Mouse (Mus musculus) heart, embryonic 12.5 days (tissue): Measurements from ENCODE around the gene Vgll2. TPM values are rescaled to one million over a fixed set of nuclear protein-coding genes. Genes with fewer than 3 reads are reported as not detected.

Experiments
- ATAC-seq: fragments of 200-750 bp; cut with Nextera tagmentation; 2 replicates; pipeline ENCODE4 v1.8.0; 2017; ENCODE audit warnings: moderate TSS enrichment, moderate library complexity; ENCODE audit not compliant: insufficient number of reproducible peaks, low FRiP score
- H3K27ac ChIP-seq: fragments of 300-500 bp; sonication (generic); 2 replicates; pipeline ENCODE4 v1.5.1; 2016; ENCODE audit warnings: mild to moderate bottlenecking, moderate library complexity; ENCODE audit not compliant: poor library complexity, severe bottlenecking
- H3K27me3 ChIP-seq: fragments of 300-500 bp; sonication (generic); replicated peaks from 2 replicates; pipeline ENCODE4 v1.6.1; 2016; ENCODE audit warnings: mild to moderate bottlenecking, moderate library complexity
- H3K36me3 ChIP-seq: fragments of 300-500 bp; sonication (generic); 2 replicates; pipeline ENCODE4 v1.6.1; 2016; ENCODE audit warnings: mild to moderate bottlenecking, moderate library complexity
- H3K4me1 ChIP-seq: fragments of 300-500 bp; sonication (generic); replicated peaks from 2 replicates; pipeline ENCODE4 v1.6.1; 2016; ENCODE audit warnings: mild to moderate bottlenecking
- H3K4me2 ChIP-seq: fragments of 300-500 bp; sonication (generic); 2 replicates; pipeline ENCODE4 v1.6.1; 2016; ENCODE audit warnings: mild to moderate bottlenecking, moderate library complexity
- H3K4me3 ChIP-seq: fragments of 300-500 bp; sonication (generic); 2 replicates; pipeline ENCODE4 v1.5.1; 2016; ENCODE audit warnings: mild to moderate bottlenecking
- H3K9ac ChIP-seq: fragments of 300-500 bp; sonication (generic); 2 replicates; pipeline ENCODE4 v1.6.1; 2016; ENCODE audit warnings: mild to moderate bottlenecking, moderate library complexity
- H3K9me3 ChIP-seq: fragments of 300-500 bp; sonication (generic); replicated peaks from 2 replicates; pipeline ENCODE4 v1.6.1; 2016; ENCODE audit warnings: mild to moderate bottlenecking, moderate library complexity
- WGBS: fragments of 180-500 bp; shearing (Covaris S2); methylation state at CpG from one replicate; pipeline ENCODE4 v1.1.7; 2016; 5-methylcytosine and 5-hydroxymethylcytosine counted together
- polyA plus RNA-seq: library from polyadenylated mRNA; unstranded; fragments of >200 nt; fragmentation: Nextera tagmentation; extraction: Ambion mirVana; gene quantifications from 2 replicates; pipeline ENCODE4 v1.2.1, GENCODE M21; 2016

Vgll2 gene
- polyA plus RNA-seq, 1 experiment from 2014 or later = 0.29 TPM

- Histone ChIP-seq H3K4me1 (peaks cover 29% of the 10 kb centered on the region), H3K36me3 (no peaks in the 10 kb centered on the region), H3K27ac (no peak overlapping the region), H3K9ac (no peak overlapping the region), H3K4me2 (no peak overlapping the region), H3K27me3 (peaks cover 88% of the 10 kb centered on the region), H3K4me3 (no peak overlapping the region), H3K9me3 (no peaks in the 10 kb centered on the region)
- WGBS = 11% methylated on average over 7 of the region's 7 CpGs
- no peak for ATAC-seq
Measured at GRCm38 (mm10) chr10:52025821-52026220, 3.5 kb downstream of the Vgll2 start.

GRCm38 (mm10) chr10:52027161-52028035 lies 5.1 kb downstream of the Vgll2 start:
- no peaks in the 10 kb centered on the region for H3K36me3 ChIP-seq
- peak overlapping the region; percentile 47 for H3K4me3 ChIP-seq
- H3K27me3 ChIP-seq = peaks cover 86% of the 10 kb centered on the region
- 2% methylated on average over 64 of the region's 68 CpGs for WGBS
- peak; percentile 69 for ATAC-seq
- peaks cover 21% of the 10 kb centered on the region for H3K4me1 ChIP-seq
- no peaks in the 10 kb centered on the region for H3K9me3 ChIP-seq
- no peak overlapping the region for H3K27ac ChIP-seq
- H3K4me2 ChIP-seq = peak overlapping the region; percentile 91
- H3K9ac ChIP-seq = peak overlapping the region; percentile 8; the same call in 1 of the 2 replicates

GRCm38 (mm10) chr10:52028561-52029370 lies 6.5 kb downstream of the Vgll2 start:
- H3K36me3 ChIP-seq = no peaks in the 10 kb centered on the region
- no peak overlapping the region for H3K27ac ChIP-seq
- H3K4me2 ChIP-seq = no peak overlapping the region
- H3K9ac ChIP-seq = no peak overlapping the region
- H3K9me3 ChIP-seq = no peaks in the 10 kb centered on the region
- H3K27me3 ChIP-seq = peaks cover 77% of the 10 kb centered on the region
- WGBS = 4% methylated on average over 11 of the region's 11 CpGs
- ATAC-seq = no peak
- H3K4me3 ChIP-seq = no peak overlapping the region
- peaks cover 14% of the 10 kb centered on the region for H3K4me1 ChIP-seq

GRCm38 (mm10) chr10:52029421-52030080 lies 7.2 kb downstream of the Vgll2 start:
- Histone ChIP-seq H3K4me2 (peak overlapping the region; percentile 38), H3K9me3 (no peaks in the 10 kb centered on the region), H3K4me3 (no peak overlapping the region), H3K27ac (no peak overlapping the region), H3K27me3 (peaks cover 69% of the 10 kb centered on the region), H3K36me3 (no peaks in the 10 kb centered on the region), H3K9ac (no peak overlapping the region), H3K4me1 (peaks cover 14% of the 10 kb centered on the region)
- WGBS = 3% methylated on average over 10 of the region's 10 CpGs
- no peak for ATAC-seq

- peaks cover 3% of the 10 kb centered on the region; the same call in 1 of the 2 replicates for H3K4me1 ChIP-seq
- H3K4me3 ChIP-seq = no peak overlapping the region
- no peak for ATAC-seq
- no peak overlapping the region for H3K4me2 ChIP-seq
- H3K36me3 ChIP-seq = no peaks in the 10 kb centered on the region
- no peak overlapping the region for H3K27ac ChIP-seq
- H3K27me3 ChIP-seq = peaks cover 32% of the 10 kb centered on the region
- H3K9me3 ChIP-seq = no peaks in the 10 kb centered on the region
- H3K9ac ChIP-seq = no peak overlapping the region
Measured at GRCm38 (mm10) chr10:52033729-52034128, 11.4 kb downstream of the Vgll2 start.

GRCm38 (mm10) chr10:52039392-52039791 lies 17.1 kb downstream of the Vgll2 start:
- no peak for ATAC-seq
- H3K9ac ChIP-seq = no peak overlapping the region
- H3K27me3 ChIP-seq = no peaks in the 10 kb centered on the region
- H3K27ac ChIP-seq = no peak overlapping the region
- 81% methylated on average over 1 of the region's 1 CpGs for WGBS
- no peak overlapping the region for H3K4me3 ChIP-seq
- no peak overlapping the region for H3K4me2 ChIP-seq
- H3K4me1 ChIP-seq = no peaks in the 10 kb centered on the region
- H3K9me3 ChIP-seq = no peaks in the 10 kb centered on the region
- H3K36me3 ChIP-seq = no peaks in the 10 kb centered on the region

- Histone ChIP-seq H3K4me3 (no peak overlapping the region), H3K4me2 (no peak overlapping the region), H3K36me3 (no peaks in the 10 kb centered on the region), H3K27me3 (no peaks in the 10 kb centered on the region), H3K4me1 (no peaks in the 10 kb centered on the region), H3K9ac (no peak overlapping the region), H3K9me3 (no peaks in the 10 kb centered on the region), H3K27ac (no peak overlapping the region)
- 75% methylated on average over 5 of the region's 5 CpGs for WGBS
- ATAC-seq = no peak
Measured at GRCm38 (mm10) chr10:52043086-52043485, 20.8 kb downstream of the Vgll2 start.

GRCm38 (mm10) chr10:52048287-52048686 lies 26.0 kb downstream of the Vgll2 start:
- WGBS = 37% methylated on average over 3 of the region's 3 CpGs
- no peaks in the 10 kb centered on the region for H3K9me3 ChIP-seq
- H3K4me1 ChIP-seq = no peaks in the 10 kb centered on the region
- ATAC-seq = no peak
- H3K4me2 ChIP-seq = no peak overlapping the region
- H3K36me3 ChIP-seq = no peaks in the 10 kb centered on the region
- H3K27me3 ChIP-seq = no peaks in the 10 kb centered on the region
- H3K9ac ChIP-seq = no peak overlapping the region
- H3K4me3 ChIP-seq = no peak overlapping the region
- H3K27ac ChIP-seq = no peak overlapping the region

- Histone ChIP-seq H3K27ac (no peak overlapping the region), H3K4me3 (no peak overlapping the region), H3K4me2 (no peak overlapping the region), H3K4me1 (no peaks in the 10 kb centered on the region), H3K36me3 (no peaks in the 10 kb centered on the region), H3K9ac (no peak overlapping the region), H3K9me3 (no peaks in the 10 kb centered on the region), H3K27me3 (no peaks in the 10 kb centered on the region)
- no peak for ATAC-seq
Measured at GRCm38 (mm10) chr10:52072482-52072881, 50.2 kb downstream of the Vgll2 start.
